Mouse (Mus musculus): Measurements from ENCODE around the gene Tmem235. TPM values are rescaled to one million over a fixed set of nuclear protein-coding genes. Genes with fewer than 3 reads are reported as not detected.
A peak's percentile ranks its signal among the peaks of the same experiment; 100 is the strongest.
"Not testable (repeated sequence)": the region's sequence is repeated elsewhere in the genome, so short reads cannot be mapped to it uniquely, and the experiment has no call there.

The Tmem235 gene
- total RNA-seq (2021): under 1 TPM in 1 of 2 experiments, not detected in 1; 0.23 TPM

DNA sequence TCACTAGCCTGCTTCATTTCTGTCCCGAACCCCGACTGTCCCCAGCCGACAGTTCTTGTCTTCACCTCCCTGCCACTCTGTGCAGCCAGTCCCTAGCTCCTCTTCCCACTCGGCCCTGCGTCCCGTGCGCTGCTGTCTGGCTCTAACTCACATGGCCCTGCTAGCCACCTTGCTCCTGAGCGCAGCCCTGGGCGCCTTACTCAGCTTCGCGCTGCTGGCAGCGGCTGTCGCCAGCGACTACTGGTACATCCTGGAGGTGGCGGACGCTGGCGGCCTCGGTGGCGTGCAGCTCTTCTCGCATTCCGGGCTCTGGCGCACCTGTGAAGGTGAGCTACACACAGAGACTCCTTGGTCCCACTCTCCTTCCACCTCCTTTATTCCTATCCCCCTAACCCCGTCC is at the start of gene Tmem235:
TSS of gene Tmem235 (plus strand) at position 152 of the 400 bp plus-strand sequence.
- intact Hi-C loops (cut with DNase I): no loop called here
- DNase-seq (ENCODE audit: low spot score in 2 of 2): no peak

DNA sequence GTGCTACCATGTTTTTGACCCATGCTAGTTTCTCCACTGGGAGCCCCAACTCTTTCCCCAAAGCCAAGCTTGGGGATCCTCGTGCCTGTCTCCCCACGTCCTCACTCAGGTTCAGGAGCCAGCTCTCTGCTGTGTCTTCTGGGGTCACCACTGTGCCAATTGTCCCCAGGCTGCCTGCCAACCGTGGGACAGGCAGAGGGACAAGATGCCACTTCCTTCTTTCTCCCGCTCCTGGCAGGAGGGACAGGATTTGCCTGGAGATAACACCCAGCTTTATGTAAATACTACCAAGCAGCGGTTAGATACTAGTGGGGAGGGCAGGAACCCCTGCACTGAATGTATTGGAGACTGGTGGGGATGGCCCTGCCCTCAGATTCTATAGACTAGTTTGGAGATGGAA is 46.7 kb upstream of the Tmem235 start:
- intact Hi-C loops (cut with DNase I): no loop called here

GRCm38 (mm10) chr11:117814704-117815366 is 45.7 kb upstream of the Tmem235 start:
- no peak for DNase-seq (ENCODE audit: low spot score in 2 of 2)
- intact Hi-C loops (cut with DNase I): no loop called here

More for the DNA sequence above, 46.7 kb upstream of the Tmem235 start:
- no peak for DNase-seq (ENCODE audit: low spot score in 2 of 2)

DNA sequence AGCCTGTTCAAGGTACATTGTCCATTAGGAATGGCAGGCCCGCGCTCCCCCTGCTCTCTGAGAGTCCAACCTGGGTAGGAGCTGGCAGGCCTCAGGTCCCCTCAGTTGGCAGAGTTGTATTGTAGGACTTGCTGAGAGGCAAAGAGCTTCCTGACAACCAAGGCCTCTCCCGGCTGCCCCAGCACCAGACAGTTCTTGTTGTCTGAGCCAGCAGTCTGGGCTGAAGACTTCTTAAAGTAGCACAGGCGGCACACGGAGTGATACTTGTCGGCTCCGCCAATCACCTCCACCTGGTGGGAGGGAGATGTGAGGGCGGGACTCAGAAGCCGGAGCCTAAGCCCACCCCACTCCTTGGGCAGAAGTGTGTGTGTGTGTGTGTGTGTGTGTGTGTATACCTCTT is 44.7 kb upstream of the Tmem235 start:
- DNase-seq (ENCODE audit: low spot score in 2 of 2): peak in 1 of 2 experiments; percentile 31
- intact Hi-C loops (cut with DNase I): not testable (repeated sequence)

- DNase-seq (ENCODE audit: low spot score in 2 of 2): peak in 1 of 2 experiments; percentile 53
- intact Hi-C loops (cut with DNase I): no loop called here
Observed at GRCm38 (mm10) chr11:117816389-117816996, 44.1 kb upstream of the Tmem235 start.

DNA sequence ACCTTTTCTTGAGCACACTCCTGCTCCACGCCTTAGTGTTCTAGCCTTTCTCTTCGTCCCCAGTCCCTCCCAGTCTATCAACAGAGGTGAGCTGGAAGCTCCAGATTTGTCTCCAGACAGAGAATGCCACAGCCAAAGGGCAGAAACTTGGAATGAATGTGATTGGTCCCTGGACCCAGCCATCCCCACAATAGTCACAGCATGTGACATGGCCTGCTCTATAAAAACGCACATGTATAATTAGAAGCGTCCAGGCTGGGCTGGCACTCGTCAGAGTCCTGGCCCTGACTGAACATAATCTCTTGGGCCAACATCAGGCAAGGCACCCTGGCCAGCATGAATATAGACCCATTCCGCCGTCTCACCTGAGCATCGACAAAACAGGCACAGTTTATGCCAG is 41.5 kb upstream of the Tmem235 start:
- no peak for DNase-seq (ENCODE audit: low spot score in 2 of 2)
- intact Hi-C loops (cut with DNase I): no loop called here

DNA sequence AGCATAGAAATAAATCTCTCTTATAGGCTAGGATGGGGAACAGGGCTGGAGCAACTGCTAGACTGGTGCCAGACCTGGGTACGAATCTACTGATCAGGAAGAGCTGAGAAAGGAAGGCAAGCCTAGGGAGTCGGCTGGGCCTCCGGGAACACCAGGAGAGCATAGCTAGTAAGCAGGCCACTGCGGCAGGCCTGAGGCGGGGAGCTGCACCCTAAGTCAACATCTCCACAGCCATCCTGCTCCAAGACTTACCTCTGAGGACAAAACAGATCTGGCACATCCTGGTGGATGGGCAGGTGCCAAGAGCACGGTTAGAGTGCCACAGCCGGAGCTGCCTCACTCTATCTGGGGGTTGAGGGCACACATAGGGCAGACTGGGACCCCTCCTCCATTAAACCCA is 40.4 kb upstream of the Tmem235 start:
- intact Hi-C loops (cut with DNase I): loop anchor here (5.0 to 10.0 kb wide), 2 partner anchors 453 to 575 kb away; no protein-coding TSS in a partner anchor
- DNase-seq (ENCODE audit: low spot score in 2 of 2): no peak

- no peak for DNase-seq (ENCODE audit: low spot score in 2 of 2)
- intact Hi-C loops (cut with DNase I): loop anchor here (5.0 to 10.0 kb wide), 2 partner anchors 455 to 577 kb away; no protein-coding TSS in a partner anchor
Observed at GRCm38 (mm10) chr11:117821868-117822267, 38.7 kb upstream of the Tmem235 start.

- intact Hi-C loops (cut with DNase I): loop anchor here (5.0 to 10.0 kb wide), 2 partner anchors 455 to 578 kb away; no protein-coding TSS in a partner anchor
- no peak for DNase-seq (ENCODE audit: low spot score in 2 of 2)
Observed at GRCm38 (mm10) chr11:117822728-117823241, 37.8 kb upstream of the Tmem235 start.

GRCm38 (mm10) chr11:117823411-117823810 is 37.1 kb upstream of the Tmem235 start:
- no peak for DNase-seq (ENCODE audit: low spot score in 2 of 2)
- intact Hi-C loops (cut with DNase I): loop anchor here (5.0 to 10.0 kb wide), 2 partner anchors 456 to 579 kb away; no protein-coding TSS in a partner anchor

- intact Hi-C loops (cut with DNase I): loop anchor here (1.0 to 10.0 kb wide), 6 partner anchors 34 to 580 kb away; no protein-coding TSS in a partner anchor
- peak; percentile 77 to 87 for DNase-seq (ENCODE audit: low spot score in 2 of 2)
Observed at GRCm38 (mm10) chr11:117824060-117824969, 36.2 kb upstream of the Tmem235 start.

DNA sequence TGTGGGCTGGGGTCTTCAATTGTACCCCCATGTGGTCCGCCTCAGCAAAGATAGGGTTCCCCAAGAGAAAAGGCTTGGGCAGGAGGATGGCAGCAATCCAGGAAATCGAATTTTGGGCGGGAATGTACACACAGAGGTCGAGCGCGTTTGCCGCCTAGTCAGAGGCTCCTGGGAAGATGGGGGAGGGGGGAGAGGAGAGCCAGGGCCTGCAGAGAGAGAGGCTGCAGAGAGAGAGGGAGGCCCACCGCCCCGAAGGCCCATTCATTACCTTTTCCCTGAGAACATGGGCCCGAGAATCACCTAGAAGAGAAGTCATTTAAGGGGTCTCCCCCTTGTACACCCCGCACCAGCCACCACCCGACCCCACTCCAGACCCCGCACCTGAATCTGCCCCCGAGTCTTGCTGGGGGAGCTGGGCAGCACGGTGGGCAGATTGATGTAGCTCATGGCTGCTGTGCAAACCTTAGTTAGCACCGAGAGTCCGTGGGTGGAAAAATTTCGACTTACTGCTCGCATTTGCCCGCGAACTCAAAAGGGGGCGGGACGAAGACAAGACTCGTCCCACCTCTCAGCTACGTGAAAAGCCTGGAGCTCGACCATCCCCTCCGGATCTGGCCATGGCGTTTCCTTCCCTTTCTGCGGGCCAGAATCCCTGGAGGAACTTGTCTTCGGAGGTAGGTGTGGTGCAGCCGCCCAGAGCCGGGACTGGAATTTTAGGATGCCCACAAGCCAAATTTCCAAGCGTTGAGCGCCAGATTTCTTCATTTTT is 35.0 kb upstream of the Tmem235 start, which contains the start of the genes Afmid and Tk1:
TSS of gene Afmid (plus strand) at position 592 of the 769 bp plus-strand sequence.
TSS of gene Tk1 (minus strand) at position 760 of the 769 bp plus-strand sequence.
- intact Hi-C loops (cut with DNase I): loop anchor here (2.0 to 10.0 kb wide), 3 partner anchors 117 to 581 kb away; no protein-coding TSS in a partner anchor
- DNase-seq (ENCODE audit: low spot score in 2 of 2): peak in 1 of 2 experiments; percentile 54

- intact Hi-C loops (cut with DNase I): loop anchor here (10.0 kb wide), 1 partner anchor 581 kb away; no protein-coding TSS in a partner anchor
Observed at GRCm38 (mm10) chr11:117826164-117826563, 34.4 kb upstream of the Tmem235 start.

GRCm38 (mm10) chr11:117826916-117827315 is 33.6 kb upstream of the Tmem235 start:
- DNase-seq (ENCODE audit: low spot score in 2 of 2): no peak
- intact Hi-C loops (cut with DNase I): loop anchor here (10.0 kb wide), 1 partner anchor 582 kb away; no protein-coding TSS in a partner anchor

More at GRCm38 (mm10) chr11:117826164-117826563, 34.4 kb upstream of the Tmem235 start:
- DNase-seq (ENCODE audit: low spot score in 2 of 2): no peak

DNA sequence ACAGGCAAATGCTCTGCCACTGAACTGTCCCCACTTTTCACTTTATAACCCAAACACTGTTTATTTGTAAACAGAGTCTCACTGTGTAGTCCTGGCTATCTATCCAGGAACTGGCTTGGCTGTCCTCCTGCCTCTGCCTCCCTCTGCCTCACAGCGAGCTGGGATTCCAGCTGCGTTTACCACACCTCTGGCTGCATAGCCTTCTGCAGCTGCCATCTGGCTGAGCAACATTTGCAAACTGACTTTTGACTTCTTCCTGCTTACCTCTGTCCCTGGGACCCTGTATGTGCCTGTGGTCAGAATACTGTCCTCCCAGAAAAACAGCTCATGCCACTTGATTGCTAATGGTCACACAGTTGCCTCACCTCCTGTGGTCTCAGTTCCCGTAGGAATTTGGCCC is 33.2 kb upstream of the Tmem235 start:
- intact Hi-C loops (cut with DNase I): loop anchor here (10.0 kb wide), 1 partner anchor 583 kb away; no protein-coding TSS in a partner anchor
- DNase-seq (ENCODE audit: low spot score in 2 of 2): no peak

DNA sequence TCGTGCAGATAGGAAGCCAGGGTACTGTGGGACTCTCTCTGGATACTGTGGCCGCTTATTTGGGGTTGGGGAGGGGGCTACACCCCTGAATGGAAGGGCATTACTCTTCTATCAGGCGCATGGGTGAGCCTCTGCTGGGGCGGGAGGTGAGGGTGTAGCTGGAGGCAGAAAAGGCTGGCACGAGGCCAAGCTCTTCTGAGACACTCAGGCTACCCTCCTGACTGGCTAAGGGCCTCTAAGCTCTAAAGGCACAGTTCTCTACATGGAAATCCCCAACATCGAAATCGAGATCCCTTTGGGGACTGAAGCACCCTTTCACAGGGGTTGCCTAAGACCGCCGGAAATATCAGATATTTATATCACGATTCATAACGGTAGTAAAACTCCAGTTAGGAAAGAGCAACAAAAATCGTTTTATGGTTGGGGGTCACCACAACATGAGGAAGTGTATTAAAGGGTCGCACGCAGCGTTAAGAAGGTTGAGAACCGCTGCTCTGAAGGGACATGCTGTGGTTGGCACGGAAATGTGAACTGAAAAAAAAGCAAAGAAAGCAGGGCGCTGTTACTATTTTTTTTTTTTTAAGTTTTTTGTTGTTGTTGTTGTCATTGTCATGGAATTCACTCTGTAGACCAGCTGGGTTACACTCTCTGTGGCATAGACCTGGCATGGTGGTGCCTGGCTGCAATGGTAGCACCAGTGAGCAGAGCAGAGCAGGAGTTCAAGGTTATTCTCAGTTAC is 32.2 kb upstream of the Tmem235 start:
- DNase-seq (ENCODE audit: low spot score in 2 of 2): no peak
- intact Hi-C loops (cut with DNase I): loop anchor here (10.0 kb wide), 1 partner anchor 584 kb away; no protein-coding TSS in a partner anchor

DNA sequence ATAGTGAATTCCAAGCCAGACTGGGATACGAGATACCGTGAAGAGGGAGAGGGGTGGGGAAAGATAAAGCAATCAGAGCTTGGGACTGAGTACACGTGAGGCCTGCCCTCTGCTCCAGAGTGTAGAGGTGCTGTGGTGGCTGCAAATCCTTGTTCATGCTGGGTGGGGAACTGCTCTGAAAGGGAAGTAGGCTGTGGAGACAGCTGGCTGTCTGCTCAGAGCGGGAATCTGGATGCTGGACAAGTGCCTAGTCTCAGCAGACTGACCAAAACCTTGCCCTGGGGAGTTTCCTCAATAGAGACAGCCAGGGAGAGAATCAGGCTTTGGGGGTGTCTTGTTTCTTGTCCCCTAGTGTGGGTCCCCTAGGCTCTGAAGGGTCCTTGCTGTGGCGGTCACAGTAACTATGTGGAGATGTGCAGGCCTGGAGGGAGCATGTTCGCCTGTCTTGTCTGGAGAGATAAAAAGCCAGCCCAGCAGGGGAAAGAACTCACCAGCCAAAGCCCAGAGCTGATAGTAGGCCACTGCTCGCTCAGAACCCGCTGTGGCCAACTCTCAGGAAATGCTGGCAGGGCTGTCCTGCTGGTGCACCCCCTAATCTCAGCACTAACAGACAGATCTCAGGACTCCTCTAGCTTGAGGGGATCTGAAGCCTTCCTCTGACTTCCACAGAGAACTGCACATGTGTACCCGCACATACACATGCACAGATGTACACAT is 31.5 kb upstream of the Tmem235 start:
- intact Hi-C loops (cut with DNase I): loop anchor here (10.0 kb wide), 1 partner anchor 584 kb away; no protein-coding TSS in a partner anchor
- peak in 1 of 2 experiments; percentile 30 for DNase-seq (ENCODE audit: low spot score in 2 of 2)

All from left cerebral cortex, postnatal 25 days (tissue).